Mouse (Mus musculus): ENCODE measurements around the gene Apobec3.
A peak's percentile ranks its signal among the peaks of the same experiment; 100 is the strongest.

Gene Apobec3

GRCm38 (mm10) chr15:79891436-79892212, at the start of gene Apobec3:
TSS of gene Apobec3 (plus strand) at chr15:79891659.
- no peak; the same call in 1 of the 2 replicates for ATAC-seq (ENCODE audit: insufficient number of reproducible peaks, low FRiP score, low TSS enrichment)

GRCm38 (mm10) chr15:79842985-79843384, 48.5 kb upstream of the Apobec3 start:
- no peak for ATAC-seq (ENCODE audit: insufficient number of reproducible peaks, low FRiP score, low TSS enrichment)

- ATAC-seq (ENCODE audit: insufficient number of reproducible peaks, low FRiP score, low TSS enrichment), result no peak
These were observed 45.5 kb upstream of the Apobec3 start for GRCm38 (mm10) chr15:79845986-79846385.

- no peak for ATAC-seq (ENCODE audit: insufficient number of reproducible peaks, low FRiP score, low TSS enrichment)
These were observed 44.4 kb upstream of the Apobec3 start for GRCm38 (mm10) chr15:79847100-79847499.

GRCm38 (mm10) chr15:79850143-79850542, 41.3 kb upstream of the Apobec3 start:
- no peak for ATAC-seq (ENCODE audit: insufficient number of reproducible peaks, low FRiP score, low TSS enrichment)

GRCm38 (mm10) chr15:79858979-79859378, 32.5 kb upstream of the Apobec3 start:
- ATAC-seq (ENCODE audit: insufficient number of reproducible peaks, low FRiP score, low TSS enrichment), result no peak

- no peak for ATAC-seq (ENCODE audit: insufficient number of reproducible peaks, low FRiP score, low TSS enrichment)
These were observed 31.6 kb upstream of the Apobec3 start for GRCm38 (mm10) chr15:79859821-79860220.

- no peak for ATAC-seq (ENCODE audit: insufficient number of reproducible peaks, low FRiP score, low TSS enrichment)
These were observed 24.0 kb upstream of the Apobec3 start for GRCm38 (mm10) chr15:79867260-79868002.

- no peak for ATAC-seq (ENCODE audit: insufficient number of reproducible peaks, low FRiP score, low TSS enrichment)
These were observed 17.9 kb upstream of the Apobec3 start for GRCm38 (mm10) chr15:79873545-79873944.

GRCm38 (mm10) chr15:79873995-79874394, 17.5 kb upstream of the Apobec3 start:
- no peak for ATAC-seq (ENCODE audit: insufficient number of reproducible peaks, low FRiP score, low TSS enrichment)

- ATAC-seq (ENCODE audit: insufficient number of reproducible peaks, low FRiP score, low TSS enrichment), result no peak
These were observed 16.0 kb upstream of the Apobec3 start for GRCm38 (mm10) chr15:79875261-79875995.

GRCm38 (mm10) chr15:79878725-79879136, 12.7 kb upstream of the Apobec3 start:
- no peak for ATAC-seq (ENCODE audit: insufficient number of reproducible peaks, low FRiP score, low TSS enrichment)

- no peak for ATAC-seq (ENCODE audit: insufficient number of reproducible peaks, low FRiP score, low TSS enrichment)
These were observed 12.1 kb upstream of the Apobec3 start for GRCm38 (mm10) chr15:79879319-79879718.

GRCm38 (mm10) chr15:79880477-79880876, 11.0 kb upstream of the Apobec3 start:
- no peak for ATAC-seq (ENCODE audit: insufficient number of reproducible peaks, low FRiP score, low TSS enrichment)

GRCm38 (mm10) chr15:79882623-79883267, 8.7 kb upstream of the Apobec3 start:
- peak; percentile 65; the same call in 1 of the 2 replicates for ATAC-seq (ENCODE audit: insufficient number of reproducible peaks, low FRiP score, low TSS enrichment)

GRCm38 (mm10) chr15:79883352-79883822, 8.1 kb upstream of the Apobec3 start:
- peak; percentile 95 for ATAC-seq (ENCODE audit: insufficient number of reproducible peaks, low FRiP score, low TSS enrichment)

GRCm38 (mm10) chr15:79884820-79885219, 6.6 kb upstream of the Apobec3 start:
- ATAC-seq (ENCODE audit: insufficient number of reproducible peaks, low FRiP score, low TSS enrichment), result no peak

GRCm38 (mm10) chr15:79892213-79892541, 718 bp downstream of the Apobec3 start:
- no peak for ATAC-seq (ENCODE audit: insufficient number of reproducible peaks, low FRiP score, low TSS enrichment)

GRCm38 (mm10) chr15:79892995-79893823, 1.8 kb downstream of the Apobec3 start:
- no peak for ATAC-seq (ENCODE audit: insufficient number of reproducible peaks, low FRiP score, low TSS enrichment)

- ATAC-seq (ENCODE audit: insufficient number of reproducible peaks, low FRiP score, low TSS enrichment), result no peak
These were observed 2.3 kb downstream of the Apobec3 start for GRCm38 (mm10) chr15:79893824-79894123.
